Mouse (Mus musculus) MEL (cell line): Measurements from ENCODE around the gene Gpr146. TPM values are rescaled to one million over a fixed set of nuclear protein-coding genes. Genes with fewer than 3 reads are reported as not detected.

ENCODE experiments used
- DNase-seq: peaks from one replicate; pipeline ENCODE4 v3.0.0; 2011; ENCODE audit warnings: low read depth, low spot score
- H3K27ac ChIP-seq: 2 replicates; pipeline ENCODE4 v1.5.1; 2012; ENCODE audit warnings: low read depth, mild to moderate bottlenecking, control low read depth, low read length, moderate library complexity; ENCODE audit not compliant: control insufficient read depth
- H3K27me3 ChIP-seq, 2 experiments: fragments of 150-350 bp in 1 of 2; sonication (generic) in 1 of 2; 2 replicates each; pipeline ENCODE4 v1.6.1; 2012; ENCODE audit warnings: low read length in 2 of 2, mild to moderate bottlenecking in 2 of 2, improper control_type of control experiment in 1 of 2, moderate library complexity in 1 of 2; ENCODE audit not compliant: insufficient read depth in 2 of 2, control insufficient read depth in 1 of 2
- H3K36me3 ChIP-seq, 2 experiments: 2 replicates each; pipeline ENCODE4 v1.6.1; 2012 to 2014; ENCODE audit warnings: low read length in 2 of 2, improper control_type of control experiment in 1 of 2, inconsistent platforms in 1 of 2, mild to moderate bottlenecking in 1 of 2; ENCODE audit not compliant: insufficient read depth in 2 of 2, control insufficient read depth in 1 of 2
- H3K4me1 ChIP-seq, 2 experiments: fragments of 150-350 bp in 1 of 2; sonication (generic) in 1 of 2; 2 replicates each; pipeline ENCODE4 v1.6.1; 2012; ENCODE audit warnings: low read length in 2 of 2, improper control_type of control experiment in 1 of 2, mild to moderate bottlenecking in 1 of 2; ENCODE audit not compliant: insufficient read depth in 2 of 2, control insufficient read depth in 1 of 2
- H3K4me3 ChIP-seq, 2 experiments: fragments of 150-350 bp in 1 of 2; sonication (generic) in 1 of 2; 2 replicates each; pipeline ENCODE4 v1.5.1; 2012; ENCODE audit warnings: low read depth in 2 of 2, low read length in 2 of 2, mild to moderate bottlenecking in 2 of 2, moderate library complexity in 2 of 2, control low read depth in 1 of 2, improper control_type of control experiment in 1 of 2; ENCODE audit not compliant: control insufficient read depth in 1 of 2, insufficient read depth in 1 of 2
- H3K79me2 ChIP-seq: 2 replicates; pipeline ENCODE4 v1.6.1; 2012; ENCODE audit warnings: mild to moderate bottlenecking, low read length, moderate library complexity; ENCODE audit not compliant: control insufficient read depth, poor library complexity, insufficient read depth
- H3K9ac ChIP-seq: 2 replicates; pipeline ENCODE4 v1.6.1; 2012; ENCODE audit warnings: low read depth, mild to moderate bottlenecking, control low read depth, low read length, moderate library complexity; ENCODE audit not compliant: control insufficient read depth, poor library complexity, severe bottlenecking
- H3K9me3 ChIP-seq: fragments of 150-350 bp; sonication (generic); replicated peaks from 2 replicates; pipeline ENCODE4 v1.6.1; 2012; ENCODE audit warnings: mild to moderate bottlenecking, low read length, improper control_type of control experiment, moderate library complexity; ENCODE audit not compliant: insufficient read depth
- CTCF ChIP-seq, 3 experiments: IDR thresholded peaks in 2 of 3; conservative IDR thresholded peaks in 1 of 3; 2 replicates each; pipeline ENCODE4 v1.5.1; 2011 to 2012; ENCODE audit warnings: low read length in 3 of 3, low read depth in 2 of 3, mild to moderate bottlenecking in 2 of 3, improper control_type of control experiment in 1 of 3, inconsistent platforms in 1 of 3, mixed read lengths in 1 of 3, moderate library complexity in 1 of 3; ENCODE audit not compliant: control insufficient read depth in 1 of 3, insufficient read depth in 1 of 3, poor library complexity in 1 of 3, severe bottlenecking in 1 of 3
- GABPA ChIP-seq: IDR thresholded peaks from 2 replicates; pipeline ENCODE4 v1.6.1; 2012; ENCODE audit warnings: low read depth, mild to moderate bottlenecking, inconsistent platforms, low read length, improper control_type of control experiment, moderate library complexity
- GATA1 ChIP-seq: IDR thresholded peaks from 2 replicates; pipeline ENCODE4 v1.6.1; 2011; ENCODE audit warnings: low read depth, low read length, improper control_type of control experiment
- HCFC1 ChIP-seq: IDR thresholded peaks from 2 replicates; pipeline ENCODE4 v1.6.1; 2012; ENCODE audit warnings: low read depth, mild to moderate bottlenecking, inconsistent platforms, low read length, improper control_type of control experiment, moderate library complexity
- MAX ChIP-seq: IDR thresholded peaks from 2 replicates; pipeline ENCODE4 v1.6.1; 2011; ENCODE audit warnings: low read length, improper control_type of control experiment
- MEF2A ChIP-seq: IDR thresholded peaks from 2 replicates; pipeline ENCODE4 v1.6.1; 2014; ENCODE audit warnings: low read depth, mild to moderate bottlenecking, inconsistent platforms, low read length, improper control_type of control experiment; ENCODE audit not compliant: poor library complexity, insufficient replicate concordance, severe bottlenecking; ENCODE audit errors: extremely low read depth
- MXI1 ChIP-seq: IDR thresholded peaks from 2 replicates; pipeline ENCODE4 v1.6.1; 2011; ENCODE audit warnings: mild to moderate bottlenecking, low read depth, low read length, improper control_type of control experiment
- MYB ChIP-seq: IDR thresholded peaks from 2 replicates; pipeline ENCODE4 v1.6.1; 2011; ENCODE audit warnings: mild to moderate bottlenecking, low read depth, low read length, improper control_type of control experiment
- MYC ChIP-seq: IDR thresholded peaks from 2 replicates; pipeline ENCODE4 v1.6.1; 2011; ENCODE audit warnings: low read depth, mild to moderate bottlenecking, low read length, improper control_type of control experiment, moderate library complexity
- NELFE ChIP-seq: IDR thresholded peaks from 2 replicates; pipeline ENCODE4 v1.6.1; 2011; ENCODE audit warnings: low read depth, low read length, improper control_type of control experiment
- NRF1 ChIP-seq: IDR thresholded peaks from 2 replicates; pipeline ENCODE4 v1.6.1; 2014; ENCODE audit warnings: low read depth, mild to moderate bottlenecking, inconsistent platforms, low read length, improper control_type of control experiment, moderate library complexity; ENCODE audit not compliant: poor library complexity, insufficient read depth, severe bottlenecking
- RAD21 ChIP-seq: IDR thresholded peaks from 2 replicates; pipeline ENCODE4 v1.6.1; 2011; ENCODE audit warnings: mild to moderate bottlenecking, low read depth, low read length, improper control_type of control experiment
- RCOR1 ChIP-seq: IDR thresholded peaks from 2 replicates; pipeline ENCODE4 v1.6.1; 2012; ENCODE audit warnings: low read depth, mild to moderate bottlenecking, inconsistent platforms, low read length, improper control_type of control experiment
- SMC3 ChIP-seq: IDR thresholded peaks from 2 replicates; pipeline ENCODE4 v1.6.1; 2011; ENCODE audit warnings: low read depth, low read length, improper control_type of control experiment
- TAL1 ChIP-seq: IDR thresholded peaks from 2 replicates; pipeline ENCODE4 v1.6.1; 2012; ENCODE audit warnings: mild to moderate bottlenecking, inconsistent platforms, low read length, moderate library complexity, mixed read lengths
- TBP ChIP-seq: IDR thresholded peaks from 2 replicates; pipeline ENCODE4 v1.8.0; 2011; ENCODE audit warnings: low read depth, low read length, improper control_type of control experiment
- USF1 ChIP-seq: IDR thresholded peaks from 2 replicates; pipeline ENCODE4 v1.6.1; 2014; ENCODE audit warnings: low read depth, mild to moderate bottlenecking, inconsistent platforms, low read length, improper control_type of control experiment, moderate library complexity
- USF2 ChIP-seq, 2 experiments: IDR thresholded peaks; 2 replicates each; pipeline ENCODE4 v1.6.1; 2011 to 2012; ENCODE audit warnings: improper control_type of control experiment in 2 of 2, low read length in 2 of 2, borderline replicate concordance in 1 of 2, inconsistent platforms in 1 of 2, low read depth in 1 of 2, mild to moderate bottlenecking in 1 of 2; ENCODE audit not compliant: insufficient read depth in 1 of 2
- ZC3H11A ChIP-seq: IDR thresholded peaks from 2 replicates; pipeline ENCODE4 v1.6.1; 2012; ENCODE audit warnings: low read depth, mild to moderate bottlenecking, inconsistent platforms, low read length, improper control_type of control experiment
- ZKSCAN1 ChIP-seq: IDR thresholded peaks from 2 replicates; pipeline ENCODE4 v1.6.1; 2012; ENCODE audit warnings: low read depth, mild to moderate bottlenecking, inconsistent platforms, low read length, improper control_type of control experiment, moderate library complexity
- ZMIZ1 ChIP-seq: IDR thresholded peaks from 2 replicates; pipeline ENCODE4 v1.6.1; 2012; ENCODE audit warnings: low read depth, mild to moderate bottlenecking, inconsistent platforms, low read length, improper control_type of control experiment, moderate library complexity
- polyA plus RNA-seq, 2 experiments: library from polyadenylated mRNA; stranded (reverse) in 1 of 2; unstranded in 1 of 2; fragments of >175 nt in 1 of 2; fragments of >200 nt in 1 of 2; gene quantifications; 2 replicates each; pipeline versions ENCODE4 v1.2.1 to v1.2.4; 2012; ENCODE audit warnings: low replicate concordance in 2 of 2, low read depth in 1 of 2; ENCODE audit not compliant: insufficient read length in 2 of 2, insufficient read depth in 1 of 2, missing spikeins in 1 of 2
- total RNA-seq: library from RNA; depleted of rRNA; stranded (reverse); fragments of 300-350 nt; gene quantifications from 2 replicates; pipeline ENCODE4 v1.2.3, GENCODE M21; 2012

Gpr146 gene
- total and polyA plus RNA-seq, 3 experiments = 0.92 to 4.5 TPM; not detected in 1

GRCm38 (mm10) chr5:139358653-139359052, 18.8 kb upstream of the Gpr146 start:
- no peaks in the 10 kb centered on the region for H3K4me1 ChIP-seq
- no peak overlapping the region for H3K27ac ChIP-seq
- H3K27me3 ChIP-seq = no peaks in the 10 kb centered on the region
- H3K4me3 ChIP-seq = no peak overlapping the region
- no peak overlapping the region for H3K9ac ChIP-seq
- TF ChIP-seq SMC3 (peak; percentile 67), GABPA (no peak), MYB (no peak), ZC3H11A (peak; percentile 5; the same call in 1 of the 2 replicates), RAD21 (peak; percentile 32), CTCF (IDR thresholded peaks at IDR 0.05 in 2 of 3, conservative IDR thresholded peaks at IDR 0.05 in 1 of 3; ENCODE audit: control insufficient read depth in 1 of 3, insufficient read depth in 1 of 3, low read depth in 2 of 3, low read length in 3 of 3, poor library complexity in 1 of 3, severe bottlenecking in 1 of 3) (peak; percentile 48 to 71 (median 68)), MYC (peak; percentile 31; the same call in 1 of the 2 replicates)
- H3K36me3 ChIP-seq = no peaks in the 10 kb centered on the region
- no peaks in the 10 kb centered on the region for H3K79me2 ChIP-seq
- DNase-seq = peak; percentile 53
- H3K9me3 ChIP-seq = no peaks in the 10 kb centered on the region

- TF ChIP-seq CTCF (IDR thresholded peaks at IDR 0.05 in 2 of 3, conservative IDR thresholded peaks at IDR 0.05 in 1 of 3; ENCODE audit: control insufficient read depth in 1 of 3, insufficient read depth in 1 of 3, low read depth in 2 of 3, low read length in 3 of 3, poor library complexity in 1 of 3, severe bottlenecking in 1 of 3) = no peak
- no peak for TF ChIP-seq GABPA
- TF ChIP-seq ZMIZ1 = no peak
- TF ChIP-seq USF1 = no peak
- no peak for TF ChIP-seq GATA1
- no peak for TF ChIP-seq MEF2A
- no peak for TF ChIP-seq ZKSCAN1
- no peak for TF ChIP-seq MXI1
- TF ChIP-seq NELFE = no peak
- TF ChIP-seq NRF1 = no peak
- no peak for TF ChIP-seq HCFC1
- no peak for TF ChIP-seq TAL1
- no peak for TF ChIP-seq MAX
- TF ChIP-seq USF2 (IDR thresholded peaks at IDR 0.05; ENCODE audit: borderline replicate concordance in 1 of 2, insufficient read depth in 1 of 2, low read depth in 1 of 2, low read length in 2 of 2) = no peak
- TF ChIP-seq RCOR1 = no peak
- TF ChIP-seq TBP = no peak
- no peak for TF ChIP-seq MYB
- H3K4me3 ChIP-seq = no peak overlapping the region
- DNase-seq = no peak
- H3K36me3 ChIP-seq = no peaks in the 10 kb centered on the region
- no peaks in the 10 kb centered on the region for H3K79me2 ChIP-seq
- H3K4me1 ChIP-seq = no peaks in the 10 kb centered on the region
- no peaks in the 10 kb centered on the region for H3K27me3 ChIP-seq
- H3K27ac ChIP-seq = no peak overlapping the region
- no peak overlapping the region for H3K9ac ChIP-seq
- no peaks in the 10 kb centered on the region for H3K9me3 ChIP-seq
These were observed 18.3 kb upstream of the Gpr146 start for GRCm38 (mm10) chr5:139359244-139359643.
